ENCODE assay signal across 15 mouse cellular contexts in genomic region chr17:27675453-27675852, GRCm38 (mm10). TPM values are rescaled to one million over a fixed set of nuclear protein-coding genes. Genes with fewer than 3 reads are reported as not detected.
DNase-seq lines count a peak whose midpoint lies in the region; TF ChIP-seq lines count a peak whose summit lies in the region.
"Had no signal": no experiment of that assay in that cellular context is flagged by ENCODE, and none has a peak within 500 bp of the region (broad histone marks: within the 10 kb centered on the region; RNA-seq: fewer than 3 reads in every experiment).

No protein-coding gene starts in this region.

- H3K27ac ChIP-seq in layer of hippocampus, adult 2 months: peak overlapping the region; percentile 69
- H3K27ac ChIP-seq: liver, embryonic 13.5 days; midbrain, embryonic 10.5 days had no signal

- H3K4me3 ChIP-seq in layer of hippocampus, adult 2 months: no peak overlapping the region
- H3K4me3 ChIP-seq: liver, embryonic 13.5 days; midbrain, embryonic 10.5 days had no signal

- TF ChIP-seq CTCF in layer of hippocampus, adult 2 months (conservative IDR thresholded peaks at IDR 0.05): peak; percentile 59

- DNase-seq in cerebellum, adult 9-11 months: peak; percentile 60
- no peak for DNase-seq in cerebellum, adult 11-12 months
- DNase-seq in layer of hippocampus, adult 2 months (ENCODE audit: low spot score in 2 of 2): no peak
- DNase-seq in layer of hippocampus, adult 9-11 months: no peak
- DNase-seq in 416B (ENCODE audit: low read depth) (peak; percentile 34), ZHBTc4 (ENCODE audit: low read depth, low spot score) (peak; percentile 77)
- no peak for DNase-seq in ovary, postnatal 14 days (ENCODE audit: low spot score)
- no peak for DNase-seq in ovary, adult 18-20 months (ENCODE audit: low spot score)
- DNase-seq: heart, adult 11 months; kidney, adult 8-10 months; liver, embryonic 13.5 days; retina, postnatal 1 day had no signal

RNA-seq across cellular contexts. Expression of gene Pacsin1, which starts 20.1 kb away (rescaled TPM):
- total RNA-seq in layer of hippocampus, adult 2 months (2021): 100 to 1,000 TPM; 321 to 335 TPM
- total RNA-seq: hematopoietic stem cell, adult 5-6 weeks had no signal

RNA-seq across cellular contexts. Expression of gene Rps10, which starts 39.0 kb away (rescaled TPM):
- 100 to 1,000 TPM; 495 to 504 TPM for total RNA-seq in layer of hippocampus, adult 2 months (2021)

RNA-seq across cellular contexts. Expression of gene RPS10-NUDT3, which starts 40.4 kb away (rescaled TPM):
- total RNA-seq in layer of hippocampus, adult 2 months (2021): not detected
- total RNA-seq: hematopoietic stem cell, adult 5-6 weeks; left cerebral cortex, adult 18-20 months had no signal

RNA-seq across cellular contexts. Expression of gene Nudt3, which starts 52.2 kb away (rescaled TPM):
- total RNA-seq in layer of hippocampus, adult 2 months (2021): 100 to 1,000 TPM; 462 to 510 TPM

RNA-seq across cellular contexts. Expression of gene Spdef, which starts 53.3 kb away (rescaled TPM):
- under 1 TPM; 0.59 to 0.61 TPM for total RNA-seq in layer of hippocampus, adult 2 months (2021)
- total RNA-seq: hematopoietic stem cell, adult 5-6 weeks had no signal

Comparison
In these comparisons a context has a peak if more than half of its experiments do, and no peak if none do; other contexts are left out.
1. DNase-seq: peak in cerebellum, adult 9-11 months (single experiment), 416B (single experiment) and ZHBTc4 (single experiment); none in cerebellum, adult 11-12 months (single experiment), layer of hippocampus, adult 2 months (0 of 2), layer of hippocampus, adult 9-11 months (single experiment), ovary, postnatal 14 days (single experiment) and ovary, adult 18-20 months (single experiment).